8 mouse cellular contexts compared by ENCODE assay signal in genomic region chr17:12532115-12532514, GRCm38 (mm10). TPM values are rescaled to one million over a fixed set of nuclear protein-coding genes. Genes with fewer than 3 reads are reported as not detected.
A peak's percentile ranks its signal among the peaks of the same experiment; 100 is the strongest.
DNase-seq lines count a peak whose midpoint lies in the region; ATAC-seq lines count a peak whose summit lies in the region.

No protein-coding gene starts in this region.

- H3K4me3 ChIP-seq in kidney, embryonic 16.5 days (ENCODE audit: low read length), result no peak overlapping the region

- H3K4me2 ChIP-seq in kidney, embryonic 16.5 days (replicated peaks; ENCODE audit: low read depth, low read length), result no peak overlapping the region

- H3K4me1 ChIP-seq in kidney, embryonic 16.5 days (ENCODE audit: insufficient read depth, low read length), result no peaks in the 10 kb centered on the region

- H3K36me3 ChIP-seq in kidney, embryonic 16.5 days (ENCODE audit: insufficient read depth, low read length), result no peaks in the 10 kb centered on the region

- no peaks in the 10 kb centered on the region for H3K27me3 ChIP-seq in kidney, embryonic 16.5 days (ENCODE audit: insufficient read depth, low read length)

- ATAC-seq in kidney, embryonic 16.5 days (ENCODE audit: low FRiP score, low TSS enrichment), result no peak

- peak; percentile 65 for DNase-seq in kidney, adult 18-20 months
- DNase-seq in MEL-GATA-1-ER (ENCODE audit: extremely low read depth, low read depth), result peak; percentile 62
- peak; percentile 77 for DNase-seq in c-Kit-positive CD71-negative TER-119-negative erythroid progenitor cells, embryonic 14.5 days (ENCODE audit: low read depth)
- peak; percentile 49 for DNase-seq in gastrocnemius, postnatal 14 days
- DNase-seq in left cerebral cortex, postnatal 25 days (ENCODE audit: low spot score in 2 of 2), result peak; percentile 21 to 43
- DNase-seq in retina, embryonic 14.5 days (ENCODE audit: low spot score), result peak; percentile 73
- peak; percentile 61 for DNase-seq in urinary bladder, postnatal 25 days (ENCODE audit: low spot score)

- H3K27ac ChIP-seq in kidney, embryonic 16.5 days (ENCODE audit: low read length), result no peak overlapping the region

- no peaks in the 10 kb centered on the region for H3K9me3 ChIP-seq in kidney, embryonic 16.5 days (ENCODE audit: low read length)

- WGBS in kidney, embryonic 16.5 days, result 41% methylated on average over 5 of the region's 5 CpGs

- intact Hi-C loops in gastrocnemius, postnatal 14 days (cut with DNase I; ENCODE audit: low total_unique reads), result loop anchor here (5.0 kb wide), 1 partner anchor 280 kb away; no protein-coding TSS in a partner anchor
- intact Hi-C loops in left cerebral cortex, postnatal 25 days (cut with DNase I), result loop anchor here (2.0 kb wide), 1 partner anchor 115 kb away; no protein-coding TSS in a partner anchor

- H3K9ac ChIP-seq in kidney, embryonic 16.5 days (replicated peaks; ENCODE audit: low read length), result no peak overlapping the region

RNA-seq across cellular contexts. Expression of gene Slc22a3, which starts 24.6 kb away (rescaled TPM):
- 1.0 and 1.2 TPM in 2 replicates for polyA plus RNA-seq in kidney, embryonic 16.5 days (2015; fragmentation: Nextera tagmentation; extraction: Ambion mirVana)
- 1 to 10 TPM; 3.4 to 3.5 TPM for total RNA-seq in gastrocnemius, postnatal 14 days (2021)
- 1 to 10 TPM; 2.4 to 2.8 TPM for total RNA-seq in left cerebral cortex, postnatal 25 days (2021)

RNA-seq across cellular contexts. Expression of gene Slc22a2, which starts 51.8 kb away (rescaled TPM):
- 21.4 and 25.4 TPM in 2 replicates for polyA plus RNA-seq in kidney, embryonic 16.5 days (2015; fragmentation: Nextera tagmentation; extraction: Ambion mirVana)
- not detected for total RNA-seq in gastrocnemius, postnatal 14 days (2021)
- 1 to 10 TPM in 1 of 2 experiments, under 1 TPM in 1; 0.96 to 1.1 TPM for total RNA-seq in left cerebral cortex, postnatal 25 days (2021)
